Mouse (Mus musculus) frontal cortex, postnatal 25 days (tissue): ENCODE data around the gene B230104I21Rik.

ENCODE experiments used
- DNase-seq, 2 experiments: peaks; one replicate each; pipeline ENCODE4 v3.0.0; 2022; ENCODE audit warnings: low spot score in 2 of 2

The B230104I21Rik gene

GRCm38 (mm10) chr4:154335761-154336160, at the start of gene B230104I21Rik:
B230104I21Rik (plus strand) TSS chr4:154336127.
- DNase-seq, result peak in 1 of 2 experiments; percentile 26

DNA sequence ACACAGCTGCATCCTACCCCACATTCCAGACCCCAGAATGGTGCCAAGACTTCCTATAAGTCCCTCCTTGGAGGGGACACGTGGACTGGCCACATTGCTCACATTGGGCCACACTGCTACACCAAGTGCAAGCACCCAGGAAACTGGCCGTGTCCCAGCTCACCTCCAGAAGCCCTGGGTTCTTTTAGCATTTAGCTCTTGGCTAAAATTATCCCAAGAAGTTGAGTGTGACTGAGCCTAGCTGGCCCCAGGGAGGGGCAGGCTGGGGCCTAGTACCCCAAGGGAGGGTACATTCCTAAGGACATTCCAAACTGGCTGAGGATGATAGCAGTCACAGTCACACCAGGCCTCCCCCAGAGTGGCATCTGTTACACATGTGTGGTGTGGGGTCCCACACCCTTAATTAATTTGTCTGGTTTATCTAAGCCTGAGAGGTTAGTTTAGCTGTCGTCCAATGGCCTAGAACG, 42.2 kb upstream of the B230104I21Rik start:
- no peak for DNase-seq

DNA sequence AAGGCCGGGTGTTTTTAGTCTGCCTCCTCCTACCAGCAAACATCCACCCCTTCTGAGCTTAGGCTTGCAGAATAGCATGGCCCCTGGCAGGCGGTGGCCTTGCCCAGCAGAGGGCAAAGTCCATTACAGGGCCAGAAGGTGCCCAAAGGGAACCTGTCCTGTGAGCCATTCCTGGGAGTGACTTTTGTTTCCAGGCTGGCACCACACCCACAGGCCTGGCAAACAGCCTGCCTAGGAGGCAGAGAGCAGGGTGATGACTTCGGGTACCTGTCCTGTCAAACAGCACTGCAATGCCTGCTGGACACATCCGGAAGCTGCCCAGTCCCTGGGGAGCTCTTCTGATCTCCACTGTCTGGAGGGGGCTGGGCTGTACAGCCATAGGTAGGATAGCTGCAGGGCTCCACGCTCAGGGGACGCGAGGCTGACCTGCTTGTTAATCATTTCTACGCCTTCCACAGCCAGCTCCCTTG, 41.6 kb upstream of the B230104I21Rik start:
- no peak for DNase-seq

GRCm38 (mm10) chr4:154297761-154298160, 38.2 kb upstream of the B230104I21Rik start:
- no peak for DNase-seq

GRCm38 (mm10) chr4:154299541-154300271, 36.2 kb upstream of the B230104I21Rik start:
- no peak for DNase-seq

DNA sequence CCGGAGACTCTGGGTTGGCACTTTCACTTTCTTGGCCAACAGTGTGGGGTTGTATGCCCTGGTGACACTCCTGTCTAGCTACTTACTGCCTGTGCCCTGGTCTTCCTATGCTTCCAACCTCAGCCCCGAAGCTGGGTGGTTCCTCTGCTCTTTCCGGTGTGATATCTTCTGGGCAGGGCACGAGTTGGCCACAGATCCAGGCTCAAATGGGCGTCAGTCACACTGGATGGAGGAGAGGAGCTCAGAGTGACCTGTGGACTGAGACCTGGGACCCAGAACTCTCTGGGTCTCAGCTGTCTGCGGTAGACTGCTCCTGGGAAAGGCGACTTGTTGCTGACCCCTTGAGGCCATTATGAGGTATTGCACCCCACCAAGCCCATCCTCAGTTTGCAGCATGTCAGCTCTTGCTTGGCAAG, 34.5 kb upstream of the B230104I21Rik start, which contains the start of gene Arhgef16:
Arhgef16 (minus strand) TSS at position 211 of the 416 bp plus-strand sequence.
- peak in 1 of 2 experiments; percentile 21 for DNase-seq

DNA sequence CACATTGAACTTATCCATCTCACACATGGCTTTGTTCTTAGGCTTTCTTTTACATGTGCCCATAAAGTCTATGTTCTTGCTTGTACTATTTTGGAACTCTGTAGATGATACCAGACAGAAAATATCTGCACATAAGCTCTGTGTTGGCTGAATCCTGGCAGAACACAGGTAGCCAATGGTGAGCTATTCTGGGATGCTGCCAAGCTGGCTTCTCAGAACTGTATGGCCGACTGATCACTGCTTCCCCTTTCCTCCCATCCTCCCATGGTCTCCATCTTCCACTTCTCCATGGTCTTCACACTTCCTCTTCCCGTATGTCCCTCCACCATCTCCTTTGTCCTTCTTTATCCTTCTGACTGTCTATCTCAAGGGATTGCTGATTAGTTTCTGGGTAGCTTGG, 26.8 kb upstream of the B230104I21Rik start:
- DNase-seq, result no peak

DNA sequence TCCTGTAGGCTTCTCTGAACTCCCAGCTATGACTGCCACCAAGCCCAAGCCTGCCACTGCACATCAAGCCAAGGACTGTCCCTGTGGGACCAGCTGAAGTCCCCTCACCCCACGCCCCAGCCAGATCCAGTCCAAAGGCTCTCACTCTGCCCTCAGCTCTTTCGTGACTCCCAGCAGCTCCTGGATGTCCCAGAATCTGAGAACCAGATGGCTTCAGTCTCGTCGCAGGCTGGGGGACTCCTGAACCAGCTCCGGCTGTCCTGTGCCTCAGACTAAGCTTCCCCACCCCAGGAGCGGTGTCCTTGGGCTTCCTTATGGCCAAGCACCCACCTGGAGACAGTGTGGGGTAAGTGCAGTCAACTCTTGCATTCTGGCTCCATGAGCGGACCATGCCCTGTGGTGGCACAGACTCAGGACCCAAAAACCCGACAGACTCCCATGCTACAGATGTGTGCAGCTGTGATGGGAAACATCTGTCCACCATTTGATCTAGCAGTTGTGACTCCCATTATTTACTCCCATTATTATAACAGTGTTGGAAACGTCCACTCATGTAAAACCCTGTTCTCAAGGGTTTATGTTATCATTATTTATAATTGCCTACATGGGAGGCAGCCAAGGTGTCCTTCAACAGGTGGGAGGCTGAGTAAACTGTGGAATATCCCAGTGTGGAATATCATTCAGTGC, 25.2 kb upstream of the B230104I21Rik start:
- no peak for DNase-seq

DNA sequence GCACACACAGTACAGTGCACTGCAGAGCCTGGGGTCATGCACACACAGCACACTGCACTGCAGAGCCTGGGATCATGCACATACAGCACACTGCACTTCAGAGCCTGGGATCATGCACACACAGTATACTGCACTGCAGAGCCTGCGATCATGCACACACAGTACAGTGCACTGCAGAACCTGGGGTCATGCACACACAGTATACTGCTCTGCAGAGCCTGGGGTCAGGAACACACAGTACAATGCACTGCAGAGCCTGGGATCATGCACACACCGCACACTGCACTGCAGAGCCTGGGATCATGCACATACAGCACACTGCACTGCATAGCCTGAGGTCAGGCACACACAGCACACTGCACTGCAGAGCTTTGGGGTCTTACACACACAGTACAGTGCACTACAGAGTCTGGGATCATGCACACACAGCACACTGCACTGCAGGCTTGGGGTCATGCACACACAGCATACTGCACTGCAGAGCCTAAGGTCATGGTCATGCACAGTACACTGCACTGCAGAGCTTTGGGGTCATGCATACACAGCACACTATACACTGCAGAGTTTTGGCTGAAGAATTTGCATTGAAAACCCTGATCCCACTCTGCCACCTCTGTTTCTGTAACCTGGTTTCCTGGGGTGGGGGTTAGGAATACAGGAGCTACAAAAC, 23.6 kb upstream of the B230104I21Rik start:
- DNase-seq, result no peak

DNA sequence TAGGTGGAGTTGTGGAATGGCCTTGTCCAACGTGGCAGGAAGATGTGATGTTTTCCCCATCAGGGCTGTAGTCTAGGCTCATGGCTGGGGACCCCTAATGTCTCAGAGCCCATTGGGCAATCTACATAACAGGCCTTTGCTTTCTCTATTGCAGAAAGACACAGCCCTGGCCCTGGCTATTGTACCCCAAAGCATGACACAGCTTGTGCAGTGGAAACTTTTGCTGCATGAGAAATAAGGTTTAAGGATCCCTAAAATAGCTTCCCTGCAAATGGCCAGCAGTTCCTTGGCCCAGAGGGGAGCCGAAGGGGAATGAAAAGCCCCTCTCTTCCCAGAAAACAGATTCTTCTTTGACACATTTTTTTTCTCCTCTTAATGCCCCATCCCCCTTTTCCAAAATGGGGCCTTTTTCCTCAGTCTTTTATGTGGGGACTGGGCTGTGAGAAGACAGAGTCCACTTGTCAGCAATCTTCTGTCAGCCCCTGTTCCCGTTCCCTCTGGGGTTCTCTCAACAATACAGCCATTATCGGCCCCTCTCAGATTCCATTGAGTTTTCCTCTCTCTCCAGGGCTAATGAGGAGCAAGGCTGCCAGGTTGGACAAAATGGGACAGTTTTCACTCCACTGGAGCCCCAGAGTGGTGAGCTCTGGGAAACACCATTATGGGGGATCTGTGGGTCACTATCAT, 22.8 kb upstream of the B230104I21Rik start:
- DNase-seq, result no peak

DNA sequence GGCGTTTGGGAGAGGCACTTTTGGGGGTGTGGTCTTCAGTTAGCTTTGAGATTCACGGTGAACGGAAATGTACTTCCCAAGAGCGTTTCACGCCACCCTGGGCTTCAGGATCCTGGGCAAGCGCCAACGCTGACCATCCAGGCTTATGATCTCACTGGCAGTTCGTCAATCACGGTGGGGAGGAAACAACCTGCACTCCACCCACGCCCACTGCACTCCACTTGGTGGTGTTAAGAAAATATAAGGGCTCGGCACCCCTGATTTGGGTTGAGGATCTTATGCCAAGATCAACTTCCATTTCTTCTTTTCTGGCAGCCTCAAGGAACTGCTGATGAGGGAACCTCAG, 22.3 kb upstream of the B230104I21Rik start:
- no peak for DNase-seq

DNA sequence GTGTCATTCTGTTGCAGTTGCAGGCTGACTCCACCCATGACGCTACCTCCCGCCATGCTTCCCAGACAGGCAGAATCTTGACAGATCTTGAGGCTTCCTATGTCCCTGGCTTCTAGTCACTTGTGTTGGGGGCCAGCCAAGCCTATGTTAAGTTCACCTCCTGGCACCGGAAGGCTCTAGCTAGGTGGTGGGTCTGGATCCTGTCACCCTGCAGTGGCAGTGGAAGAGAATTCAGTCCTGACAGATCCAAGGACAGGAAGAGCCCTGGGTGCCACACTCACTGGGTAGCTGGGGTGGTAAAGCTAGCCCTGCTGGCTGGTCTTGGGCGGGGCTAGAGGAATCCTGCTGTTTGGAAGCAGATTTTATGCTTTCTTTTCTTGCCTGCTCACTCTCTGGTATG, 10.5 kb upstream of the B230104I21Rik start:
- no peak for DNase-seq

- no peak for DNase-seq
Observed at GRCm38 (mm10) chr4:154328431-154328830, 7.5 kb upstream of the B230104I21Rik start.

DNA sequence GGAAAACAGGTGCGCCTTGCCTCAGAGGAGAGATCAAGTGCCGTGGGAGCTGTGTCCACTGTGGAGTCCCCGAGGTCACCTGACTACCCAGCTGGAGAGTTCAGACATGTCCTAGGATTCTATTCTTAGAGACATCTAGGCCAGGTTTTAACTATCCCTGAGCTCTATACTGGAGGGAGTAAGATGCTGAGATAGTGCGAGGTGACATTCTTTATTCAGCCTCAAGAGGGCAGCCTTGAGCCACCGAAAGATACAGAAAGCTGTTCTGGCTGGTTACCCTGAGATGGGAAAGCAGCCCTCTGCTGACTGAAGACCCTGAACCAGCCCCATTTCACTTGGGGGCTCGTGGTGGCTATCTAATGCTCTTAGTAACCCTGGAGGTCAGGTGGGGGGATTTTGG, 7.1 kb upstream of the B230104I21Rik start:
- peak; percentile 75 to 79 for DNase-seq

DNA sequence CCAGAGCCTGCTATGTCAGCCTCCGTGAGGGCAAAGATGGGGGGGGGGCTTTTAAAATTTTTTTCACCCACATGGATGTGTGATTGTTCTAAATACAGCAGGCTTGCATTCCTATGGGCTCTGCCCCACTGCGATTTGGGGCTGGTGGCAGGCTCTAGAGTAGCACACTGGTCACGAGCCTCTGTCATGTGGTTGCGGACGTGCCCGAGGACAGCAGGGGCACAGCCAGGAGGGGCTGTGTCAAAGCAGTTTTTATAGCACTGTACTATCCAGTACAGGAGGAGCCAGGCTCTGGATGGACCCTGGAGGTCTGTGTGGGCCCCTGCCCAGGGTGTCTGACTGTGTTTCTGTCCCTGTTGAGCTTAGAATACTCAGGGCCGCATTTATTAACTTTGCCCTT, 5.9 kb upstream of the B230104I21Rik start:
- no peak for DNase-seq

DNA sequence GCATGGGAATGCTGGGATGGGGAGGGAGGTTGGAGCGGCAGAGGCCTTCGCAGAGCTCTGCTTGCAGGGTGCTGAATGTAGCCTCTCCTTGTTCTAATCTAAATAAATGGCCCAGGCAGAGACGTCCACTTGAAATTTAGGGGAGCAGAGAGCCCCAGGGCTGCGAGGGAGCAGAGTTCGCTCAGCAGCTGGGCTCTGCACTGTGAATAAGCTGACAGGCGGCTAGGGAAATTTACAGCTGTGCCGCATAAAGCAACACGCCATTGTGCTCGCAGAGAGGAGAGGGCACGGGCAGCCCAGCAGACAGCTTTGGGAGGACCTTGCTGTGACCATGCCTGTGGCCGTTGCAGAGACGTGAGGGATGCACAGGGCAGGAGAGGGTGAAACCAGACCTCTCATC, 4.7 kb upstream of the B230104I21Rik start:
- no peak for DNase-seq

GRCm38 (mm10) chr4:154333300-154333699, 2.6 kb upstream of the B230104I21Rik start:
- DNase-seq, result no peak

DNA sequence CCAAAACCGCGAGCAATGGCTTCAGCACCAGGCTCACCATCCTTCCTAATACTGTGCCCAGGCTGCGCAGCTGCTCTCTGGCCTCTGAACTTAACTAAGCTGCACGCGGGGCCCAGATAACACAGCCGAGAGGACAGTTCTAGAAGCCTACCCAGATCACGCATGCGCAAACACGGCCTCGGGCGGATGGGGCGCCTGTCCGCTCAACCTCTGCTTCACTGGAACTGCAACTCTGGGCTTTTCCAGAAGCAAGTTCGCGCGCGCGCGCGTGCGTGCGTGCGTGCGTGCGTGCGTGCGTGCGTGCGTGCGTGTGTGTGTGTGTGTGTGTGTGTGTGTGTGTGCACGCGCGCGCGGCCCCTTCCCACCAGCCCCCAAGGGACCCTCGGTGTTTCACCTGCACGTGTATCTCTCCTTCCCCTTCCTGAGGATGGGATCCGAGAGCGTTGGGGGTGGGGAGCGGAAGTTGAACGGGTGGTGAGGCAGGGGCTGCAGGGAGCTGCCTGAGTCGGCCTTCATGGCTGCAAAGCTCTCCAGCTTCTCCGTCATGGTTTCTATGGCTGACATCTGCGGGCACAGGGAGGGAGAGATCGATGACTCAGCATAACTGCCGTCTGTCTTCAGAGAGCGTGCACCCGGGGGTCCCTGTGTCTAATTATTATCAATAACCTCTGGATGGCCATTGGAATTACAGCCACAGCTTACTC, 1.1 kb upstream of the B230104I21Rik start:
- no peak for DNase-seq

GRCm38 (mm10) chr4:154336650-154337049, 723 bp downstream of the B230104I21Rik start:
- DNase-seq, result no peak

DNA sequence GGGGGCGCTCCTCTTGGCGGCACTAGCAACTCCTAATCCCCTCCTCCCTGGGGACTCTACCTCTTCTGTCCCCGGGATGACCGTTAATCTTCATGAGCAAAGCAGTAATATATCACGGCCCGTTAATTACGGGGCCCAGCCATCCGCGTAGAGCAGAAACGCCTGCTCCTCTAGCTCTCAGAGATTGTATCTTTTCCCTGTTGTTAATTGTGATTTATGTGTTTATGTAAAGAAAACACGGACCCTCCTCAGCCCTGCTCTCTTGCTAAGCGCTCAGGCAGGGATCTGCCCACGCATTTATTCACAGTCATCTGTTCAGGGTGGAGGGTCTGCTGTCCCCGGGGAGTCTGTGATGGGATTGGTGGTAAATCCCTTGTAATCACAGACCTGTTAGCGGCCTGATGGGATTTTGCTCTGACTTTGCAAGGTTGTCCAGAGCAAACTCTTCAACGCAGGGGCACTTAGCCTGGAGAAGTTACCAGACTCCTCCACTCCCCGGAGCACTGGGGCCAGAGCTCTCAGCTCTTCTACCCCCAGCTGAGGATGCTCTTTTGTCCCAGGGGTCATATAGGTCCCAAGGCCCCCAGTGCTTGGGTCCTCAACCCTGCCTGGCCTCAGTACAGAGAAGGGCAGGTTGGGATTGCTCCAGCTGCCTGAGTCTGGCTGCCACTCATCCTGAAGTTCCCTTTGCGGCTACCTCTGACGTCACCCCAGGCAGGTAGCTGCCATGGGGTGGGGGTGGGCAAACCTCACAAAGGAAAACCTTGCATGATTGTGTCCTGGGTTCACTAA, 11.0 kb downstream of the B230104I21Rik start:
- DNase-seq, result no peak
